Mouse (Mus musculus): Measurements from ENCODE around the gene Fmo3.

Fmo3 gene

DNA sequence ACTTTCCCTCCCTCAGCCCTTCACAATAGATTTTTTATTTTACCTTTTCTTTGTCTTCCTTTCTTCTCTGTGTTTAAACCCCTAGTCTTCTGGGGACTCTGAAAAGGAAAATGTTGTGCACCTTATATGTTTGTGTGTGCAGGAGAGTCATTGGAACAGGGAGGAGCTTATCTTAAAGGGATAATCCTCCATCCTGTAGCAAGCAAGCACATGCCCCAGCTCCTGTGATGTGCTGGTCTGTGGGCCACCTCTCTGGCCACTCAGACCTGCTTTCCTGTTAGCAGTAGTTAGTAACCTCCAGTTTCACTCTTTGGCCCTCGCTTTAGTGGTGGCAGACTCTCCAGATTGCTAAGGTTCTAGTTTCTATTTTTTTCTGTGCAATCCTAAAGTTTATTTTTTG is at the start of gene Fmo3:
Gene Fmo3 (minus strand): TSS at position 101 of the 400 bp plus-strand sequence.
- no peak for DNase-seq (ENCODE audit: extremely low spot score, low spot score)

DNA sequence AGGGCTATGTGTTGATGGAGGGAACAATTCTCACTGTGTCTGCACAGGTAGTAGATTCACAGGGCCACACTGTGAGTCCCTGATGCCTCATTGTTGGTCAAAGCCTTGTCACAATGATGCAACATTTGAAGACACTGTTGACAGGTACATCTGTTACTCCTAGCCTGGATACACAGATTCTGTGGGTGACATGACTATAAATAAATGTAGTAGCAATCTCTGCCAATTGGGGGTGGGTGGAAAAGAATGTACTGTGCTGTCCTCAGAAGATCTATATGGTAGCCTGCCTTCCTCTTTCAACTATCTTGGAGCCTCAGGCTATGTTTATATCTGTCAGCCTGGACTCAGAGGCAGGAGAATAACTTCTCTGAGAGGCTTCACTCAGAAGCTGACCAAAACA is 38.7 kb upstream of the Fmo3 start:
- DNase-seq (ENCODE audit: extremely low spot score, low spot score), result no peak

DNA sequence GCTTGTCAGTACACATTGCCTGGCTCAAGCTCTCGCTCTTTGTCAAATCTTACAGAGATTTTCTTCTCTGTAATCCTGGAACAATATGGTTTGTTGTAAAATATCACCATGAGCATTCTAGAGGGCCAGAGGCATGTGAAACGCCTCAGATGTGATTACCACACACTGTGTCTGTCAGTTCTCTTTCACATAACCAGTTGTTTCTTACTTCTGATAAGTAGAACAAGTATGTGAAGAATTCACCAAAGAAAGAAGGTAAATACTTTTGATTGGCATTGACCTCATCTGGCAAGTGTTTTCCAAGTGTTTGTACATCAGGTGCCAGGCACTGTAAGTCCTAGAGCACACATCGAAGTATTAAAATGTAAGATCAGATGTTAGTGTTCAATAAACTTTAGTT is 24.9 kb upstream of the Fmo3 start:
- DNase-seq (ENCODE audit: extremely low spot score, low spot score), result no peak

DNA sequence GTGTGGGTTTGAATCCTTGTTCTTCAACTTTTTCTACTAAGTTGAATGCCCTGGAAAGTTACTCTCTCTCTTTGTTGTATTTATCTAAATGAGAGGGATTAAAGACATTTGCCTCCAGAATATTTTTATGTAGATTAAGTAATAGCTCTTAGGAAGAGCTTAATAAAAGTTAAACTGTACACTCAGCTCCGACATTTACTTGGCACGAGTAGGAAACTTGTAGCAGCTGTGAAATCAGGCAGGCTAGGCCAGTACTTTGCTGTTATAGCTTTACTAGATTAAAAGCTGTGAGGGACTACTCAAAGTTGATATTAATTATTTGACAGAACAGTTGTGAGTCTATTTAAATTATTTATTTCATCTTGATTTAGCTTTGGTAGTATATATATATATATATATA is 19.2 kb upstream of the Fmo3 start:
- no peak for DNase-seq (ENCODE audit: extremely low spot score, low spot score)

DNA sequence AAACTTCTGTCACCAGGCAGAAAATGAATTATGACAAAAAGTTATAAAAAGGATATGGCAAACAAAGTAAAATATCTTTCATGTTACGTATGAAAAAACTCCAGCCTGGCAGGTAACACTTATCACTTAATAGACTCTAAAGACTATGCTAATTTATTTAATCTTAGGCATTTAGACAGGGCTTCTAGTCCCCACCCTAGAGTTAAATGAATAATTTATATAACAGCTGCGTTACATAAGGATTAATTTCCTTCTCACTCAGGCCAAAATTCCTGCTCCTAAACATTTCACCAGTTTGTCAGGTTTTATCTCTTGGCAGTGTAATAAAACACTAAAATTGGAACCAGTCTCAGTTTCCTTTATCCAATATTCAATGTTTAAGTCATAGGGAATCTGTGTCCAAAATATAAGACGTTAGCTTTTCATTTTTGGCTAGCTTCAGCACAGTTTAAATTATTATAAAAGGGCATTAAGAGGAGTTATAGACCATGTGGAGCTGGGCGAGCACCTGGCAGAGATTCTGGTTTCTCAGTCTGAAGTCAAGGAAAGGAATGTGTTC is 17.0 kb upstream of the Fmo3 start:
- no peak for DNase-seq (ENCODE audit: extremely low spot score, low spot score)

DNA sequence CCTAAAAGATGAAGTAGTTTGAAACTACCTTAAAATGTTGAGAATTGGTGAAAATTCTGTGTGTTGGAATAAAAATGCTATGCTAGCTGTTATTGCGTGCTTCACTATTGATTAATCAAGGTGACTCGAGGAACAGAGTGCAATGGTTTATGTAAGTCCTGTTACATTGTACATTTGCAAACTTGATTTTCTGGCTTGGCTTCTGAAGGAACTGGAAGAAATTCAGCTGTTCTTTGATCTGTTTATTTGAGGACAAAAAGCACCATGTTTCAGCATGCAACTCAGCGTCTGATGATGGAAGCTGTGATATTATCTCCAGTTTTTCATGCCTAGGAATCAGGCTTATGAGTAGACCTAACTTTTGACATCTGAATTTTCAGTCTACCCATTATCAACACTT is 3.2 kb upstream of the Fmo3 start:
- no peak for DNase-seq (ENCODE audit: extremely low spot score, low spot score)

DNA sequence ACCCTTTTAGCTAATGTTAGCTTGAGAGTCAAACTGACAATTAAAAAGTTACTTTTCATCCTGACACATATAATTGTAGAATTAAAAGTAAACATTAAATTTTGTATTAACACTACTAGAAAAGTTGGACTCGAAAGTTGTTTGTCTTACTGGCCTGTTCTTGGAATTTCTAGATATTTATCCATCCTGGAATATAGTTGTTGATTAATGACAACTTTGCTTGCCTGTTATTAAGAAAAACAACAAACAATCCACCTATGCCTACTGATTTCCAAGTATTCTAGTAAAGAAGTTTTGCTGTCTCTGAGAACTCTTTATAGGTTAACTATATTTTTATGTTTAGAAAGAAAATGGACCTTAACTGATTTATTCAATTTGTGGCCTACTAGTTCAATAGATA is 2.4 kb upstream of the Fmo3 start:
- no peak for DNase-seq (ENCODE audit: extremely low spot score, low spot score)

DNA sequence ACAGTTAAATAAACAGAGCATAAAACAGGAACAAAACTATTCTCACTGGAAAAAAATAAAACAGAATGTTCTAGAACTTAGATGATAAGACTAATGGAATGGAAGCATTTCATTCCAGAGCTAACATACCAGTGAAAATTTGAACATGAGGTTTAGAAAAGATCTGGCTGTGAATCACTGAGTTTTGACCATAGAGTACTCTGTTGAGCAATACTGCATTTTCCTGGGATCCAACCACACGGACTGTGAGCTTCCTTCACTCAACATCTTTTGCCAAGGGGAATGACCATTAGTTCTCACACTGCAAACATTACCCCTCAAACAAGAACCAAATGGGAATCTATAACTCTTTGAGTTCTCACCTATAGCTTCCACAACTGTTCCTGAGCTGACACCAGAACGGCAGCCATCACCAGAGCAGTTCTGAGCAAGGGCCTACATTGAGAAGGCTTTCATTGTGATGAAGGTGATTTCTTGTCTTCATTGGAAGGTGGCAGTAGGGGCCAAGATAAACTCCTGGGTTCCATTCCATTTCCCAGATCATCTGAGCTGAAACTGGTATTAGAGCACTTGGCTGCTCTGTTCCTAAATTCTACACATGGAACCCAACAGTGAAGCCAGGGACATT is 1.9 kb upstream of the Fmo3 start:
- no peak for DNase-seq (ENCODE audit: extremely low spot score, low spot score)

DNA sequence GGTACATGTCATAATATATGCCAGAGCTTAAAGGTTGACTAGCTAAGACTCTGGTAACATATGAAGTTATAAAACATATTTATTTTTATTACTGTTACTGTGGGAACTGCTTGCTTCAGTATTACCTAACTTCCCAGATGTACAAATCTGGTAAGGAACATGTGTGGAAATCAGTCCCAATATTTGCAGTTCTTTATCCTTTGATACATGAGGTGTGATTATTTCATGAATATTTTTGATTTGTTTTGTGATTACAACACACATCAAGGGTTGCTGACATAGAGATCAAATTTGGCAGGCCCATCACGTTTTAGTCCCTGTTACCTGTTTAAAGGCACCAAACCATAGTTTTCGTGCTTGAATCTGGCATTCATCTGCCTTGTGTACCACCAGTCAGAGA is 20.8 kb downstream of the Fmo3 start:
- DNase-seq (ENCODE audit: extremely low spot score, low spot score), result no peak

DNA sequence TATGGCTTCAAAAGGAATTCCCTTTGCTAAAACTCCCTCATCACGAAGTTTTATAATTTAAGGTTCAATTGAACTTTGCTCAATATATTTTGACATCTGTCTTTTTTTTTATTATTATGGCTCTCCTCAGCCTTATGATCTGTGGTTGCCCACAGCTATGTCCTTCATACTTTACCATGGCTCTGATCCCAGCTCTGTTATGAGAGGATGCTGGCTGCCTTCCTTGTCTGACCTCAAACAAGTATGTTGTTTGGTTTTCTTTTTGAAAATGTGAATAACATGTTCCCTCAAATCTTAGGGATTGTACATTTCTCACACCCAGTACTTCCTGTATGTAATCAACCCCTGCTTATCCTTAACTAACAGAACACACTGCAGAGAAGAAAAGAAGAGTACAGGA is 26.9 kb downstream of the Fmo3 start:
- no peak for DNase-seq (ENCODE audit: extremely low spot score, low spot score)

DNA sequence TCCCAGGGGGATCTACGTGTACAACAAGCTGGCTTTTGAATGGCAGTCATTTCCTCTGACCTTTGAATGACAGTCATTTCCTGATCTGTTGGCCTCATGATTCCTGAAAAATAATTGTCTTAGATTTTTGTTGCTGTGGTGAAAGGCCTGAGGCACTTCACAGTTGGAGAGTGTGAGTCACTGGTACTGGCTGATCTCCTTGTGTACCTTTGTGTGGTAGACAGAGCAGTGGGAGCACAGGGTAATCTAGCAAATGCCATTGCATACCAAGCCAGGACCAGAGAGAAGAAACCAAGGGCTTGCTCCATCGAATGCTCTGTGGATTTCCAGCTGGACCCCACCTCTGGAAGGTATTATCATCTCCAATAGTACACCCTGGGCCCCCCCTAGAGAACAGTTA is 31.2 kb downstream of the Fmo3 start:
- no peak for DNase-seq (ENCODE audit: extremely low spot score, low spot score)

DNA sequence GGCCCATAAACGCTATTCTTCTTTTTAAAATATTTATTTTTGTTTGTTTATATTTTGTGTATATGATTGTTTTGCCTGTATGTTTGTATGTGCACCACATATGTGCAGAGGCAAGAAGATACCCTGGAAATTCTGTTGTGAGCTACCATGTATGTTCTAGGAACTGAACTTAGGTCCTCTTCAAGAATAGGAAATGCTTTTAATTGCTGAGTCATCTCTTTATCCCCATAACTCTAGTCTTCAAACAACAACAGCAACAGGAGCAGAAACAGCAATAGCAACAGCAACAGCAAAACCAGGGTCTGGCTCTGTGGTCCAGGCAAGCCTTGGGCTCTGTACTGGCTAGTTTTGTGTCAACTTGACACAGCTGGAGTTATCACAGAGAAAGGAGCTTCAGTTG is 34.6 kb downstream of the Fmo3 start:
- DNase-seq (ENCODE audit: extremely low spot score, low spot score), result no peak

DNA sequence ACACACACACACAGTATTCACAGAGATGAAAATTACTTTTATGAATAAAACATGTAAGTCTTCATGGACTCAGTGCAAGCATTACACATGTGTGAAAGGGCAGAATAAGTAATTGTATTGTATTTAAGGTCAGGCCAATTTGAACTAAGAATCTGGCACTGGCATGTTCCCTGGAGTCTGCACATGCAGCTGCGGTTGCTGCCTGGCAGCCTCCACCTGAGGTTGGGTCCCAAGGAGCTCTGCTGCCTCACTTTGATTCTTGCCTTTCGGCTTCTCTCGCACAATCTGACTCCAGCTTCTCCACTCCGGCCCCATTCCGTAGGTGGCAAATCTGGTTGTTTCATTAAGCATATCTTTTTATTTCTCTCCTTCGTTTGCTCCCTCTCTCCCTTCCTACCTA is 36.4 kb downstream of the Fmo3 start:
- DNase-seq (ENCODE audit: extremely low spot score, low spot score), result no peak

DNA sequence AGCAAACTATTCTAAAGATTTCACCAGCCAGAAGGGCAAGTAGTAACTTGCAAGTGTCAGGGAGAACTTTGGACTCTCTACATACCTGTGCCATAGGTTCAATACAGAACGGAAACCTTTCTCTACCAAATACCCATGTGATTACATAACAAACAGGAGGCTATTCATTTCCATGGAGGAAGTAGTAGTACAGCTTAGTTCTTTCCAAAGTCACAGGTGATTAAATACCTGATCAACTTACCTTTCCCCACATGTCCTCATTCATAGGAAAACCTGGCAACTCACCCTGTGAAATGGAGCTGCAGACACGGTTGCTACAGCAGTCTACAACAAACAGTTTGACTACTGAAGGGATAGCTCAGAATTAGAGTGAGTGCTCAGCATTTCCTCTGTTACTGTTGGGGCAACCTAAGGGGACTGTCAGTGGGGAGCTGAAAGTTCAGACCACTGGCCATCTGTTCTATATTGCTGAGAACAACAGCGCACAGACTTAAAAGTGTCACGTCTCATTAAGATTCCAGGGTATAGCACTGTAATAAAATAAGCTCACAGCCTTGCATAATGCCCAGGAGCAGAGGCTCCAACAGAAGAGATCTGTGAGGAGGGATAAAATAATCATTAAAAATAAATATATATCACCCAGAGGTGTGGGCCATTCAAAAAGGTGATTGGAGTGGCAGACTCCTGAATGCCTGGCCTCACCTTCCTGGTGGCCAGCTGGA is 37.3 kb downstream of the Fmo3 start:
- no peak for DNase-seq (ENCODE audit: extremely low spot score, low spot score)

DNA sequence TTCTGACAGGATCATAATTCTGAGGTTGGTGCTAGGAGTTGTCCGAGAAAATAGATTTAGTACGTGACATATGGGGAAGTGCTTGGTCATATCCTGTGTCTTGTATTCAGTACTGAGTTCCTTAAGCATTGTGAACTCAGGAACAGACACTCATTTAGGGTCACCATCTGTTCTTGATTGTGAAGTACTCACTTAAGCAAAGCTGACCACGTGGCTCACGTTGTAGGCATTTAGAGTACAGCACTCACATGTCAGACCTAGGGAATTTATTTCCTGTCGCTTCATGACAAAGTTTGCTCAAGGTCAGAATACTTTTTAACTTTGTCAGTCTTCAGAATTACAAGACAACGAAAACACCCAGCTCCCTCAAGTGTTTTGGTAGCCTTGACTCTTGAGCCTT is 40.6 kb downstream of the Fmo3 start:
- DNase-seq (ENCODE audit: extremely low spot score, low spot score), result no peak

DNA sequence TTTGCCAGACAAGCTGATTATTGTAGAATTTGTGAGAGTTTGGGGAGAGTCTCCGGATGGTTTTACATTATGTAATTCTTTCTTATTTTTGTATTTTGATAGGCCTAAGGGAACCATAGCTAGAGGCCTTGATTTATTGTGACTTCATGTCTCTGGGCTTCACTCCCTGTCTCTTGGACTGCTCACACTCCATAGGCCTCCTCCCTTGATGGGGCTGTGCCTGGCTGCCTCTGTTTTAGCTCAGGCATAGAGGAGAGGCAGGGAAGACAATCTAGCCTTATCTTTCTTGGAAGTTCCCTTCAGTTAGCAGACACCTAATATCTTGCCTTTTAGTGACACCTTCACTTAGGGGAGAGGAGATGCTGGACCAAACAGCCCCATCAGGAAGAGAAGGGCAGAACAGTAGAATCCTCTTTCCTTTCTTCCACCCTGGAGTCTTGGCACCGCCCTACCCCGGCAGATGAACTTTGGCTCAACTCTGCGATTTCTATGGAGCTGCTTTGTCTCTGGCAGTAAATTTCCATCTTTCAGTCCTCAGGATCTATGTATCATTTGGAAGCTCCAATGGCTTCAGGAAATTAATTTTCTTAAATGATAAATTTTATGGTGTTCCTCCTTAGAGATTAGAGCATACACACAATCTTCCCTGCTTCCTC is 45.5 kb downstream of the Fmo3 start:
- no peak for DNase-seq (ENCODE audit: extremely low spot score, low spot score)

DNA sequence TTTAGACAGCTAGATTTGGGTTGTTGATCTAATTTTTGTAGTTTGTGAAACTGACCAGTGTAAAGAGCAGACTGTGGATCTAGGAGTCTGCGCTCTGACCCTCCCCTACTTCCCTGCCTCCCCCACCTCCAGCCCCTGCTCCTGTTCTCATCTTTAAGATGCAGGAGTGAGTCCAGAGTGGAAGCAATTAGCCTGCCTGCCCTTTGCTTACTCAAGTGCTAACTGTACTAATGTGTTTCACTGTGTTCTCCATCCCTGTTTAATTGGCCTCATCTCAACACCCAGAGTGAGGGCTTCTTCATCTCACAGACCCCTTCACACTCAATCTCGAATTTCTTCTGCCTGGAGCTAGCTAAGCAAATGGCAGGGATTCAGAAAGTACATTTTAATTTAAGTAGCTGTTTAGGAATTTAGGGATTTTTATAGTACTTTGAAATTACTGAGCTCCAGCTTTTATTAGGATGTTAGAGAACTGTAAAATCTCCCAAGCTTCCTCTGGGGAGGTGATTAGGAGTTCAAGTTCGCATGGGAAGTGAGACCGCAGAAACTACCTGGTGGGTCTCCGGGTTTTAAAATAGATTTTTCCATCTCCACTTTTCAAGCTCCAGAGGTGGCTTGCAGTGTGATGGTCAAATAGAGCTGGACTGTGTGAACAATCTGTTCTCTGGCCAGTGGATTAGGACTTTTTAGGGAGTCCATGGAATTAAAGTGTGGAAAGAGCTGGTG is 46.2 kb downstream of the Fmo3 start:
- DNase-seq (ENCODE audit: extremely low spot score, low spot score), result no peak

DNA sequence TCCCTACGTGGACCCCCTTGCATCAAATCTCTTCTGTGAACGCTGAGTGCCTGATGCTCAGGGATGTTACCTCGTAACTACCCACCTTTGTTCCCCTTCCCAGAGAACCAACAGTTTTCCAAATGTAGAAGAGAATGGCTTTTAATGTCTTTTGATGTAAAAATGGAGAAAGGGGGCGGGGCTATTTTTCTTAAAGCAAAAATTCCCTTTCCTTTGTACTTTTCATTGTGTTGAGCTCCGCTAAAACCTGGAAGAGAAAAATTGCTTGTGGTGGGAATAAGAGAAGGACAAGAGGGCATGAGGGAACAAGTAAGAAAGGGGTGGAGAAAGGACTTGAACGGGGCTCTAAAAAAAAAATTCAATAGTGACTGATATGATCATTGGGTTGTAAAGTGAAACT is 46.9 kb downstream of the Fmo3 start, which contains the start of gene Fmo6:
Gene Fmo6 (minus strand): TSS at position 101 of the 400 bp plus-strand sequence.
- DNase-seq (ENCODE audit: extremely low spot score, low spot score), result no peak

DNA sequence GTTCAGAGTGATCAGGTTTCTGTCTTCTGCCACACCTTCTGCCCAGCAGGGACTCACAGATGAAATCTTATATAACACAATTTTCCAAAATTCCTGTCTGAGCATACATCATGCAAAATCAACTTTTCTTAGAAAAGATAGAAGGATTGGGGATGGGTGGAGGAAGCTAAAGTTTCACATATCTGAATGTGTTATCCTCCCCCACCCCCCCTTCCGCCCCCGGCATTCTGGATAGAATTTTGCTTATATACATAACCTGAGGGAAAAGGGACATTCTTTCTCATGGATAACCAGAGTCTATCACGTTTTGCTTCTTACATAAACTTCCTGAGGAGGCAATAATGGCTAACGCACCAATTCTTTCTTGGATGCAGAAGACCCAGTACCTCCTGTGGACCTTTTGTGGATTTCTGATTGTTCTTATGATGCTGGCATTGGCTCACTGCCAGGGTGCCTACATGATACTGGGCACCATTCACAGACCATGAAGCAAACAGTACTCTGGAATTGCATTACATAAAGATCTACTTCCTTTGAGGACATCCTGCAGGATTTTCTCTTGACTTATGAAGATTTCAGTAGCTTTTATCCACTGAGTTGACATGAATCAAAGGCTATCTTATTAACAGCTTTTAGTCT is 49.8 kb downstream of the Fmo3 start:
- DNase-seq (ENCODE audit: extremely low spot score, low spot score), result no peak

DNA sequence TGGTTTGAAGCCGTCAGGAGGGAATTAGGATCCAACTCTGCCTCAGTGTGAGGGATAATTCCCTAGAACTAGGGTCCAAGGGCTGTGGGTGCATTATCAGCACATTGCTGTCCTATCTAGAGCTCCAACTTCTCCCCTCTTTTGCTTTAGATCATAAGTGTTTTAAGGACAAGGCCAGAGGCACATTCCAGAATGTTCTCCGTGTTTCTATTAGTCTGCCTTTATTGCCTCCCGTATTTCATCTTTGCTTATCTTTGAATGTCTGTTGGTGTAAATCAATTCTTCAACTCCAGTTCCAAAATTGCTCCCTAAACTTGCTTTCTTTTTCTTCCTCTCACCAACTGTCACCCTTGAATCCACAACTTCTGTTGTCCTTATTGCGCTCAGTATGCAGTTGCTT is 51.9 kb downstream of the Fmo3 start:
- no peak for DNase-seq (ENCODE audit: extremely low spot score, low spot score)

DNA sequence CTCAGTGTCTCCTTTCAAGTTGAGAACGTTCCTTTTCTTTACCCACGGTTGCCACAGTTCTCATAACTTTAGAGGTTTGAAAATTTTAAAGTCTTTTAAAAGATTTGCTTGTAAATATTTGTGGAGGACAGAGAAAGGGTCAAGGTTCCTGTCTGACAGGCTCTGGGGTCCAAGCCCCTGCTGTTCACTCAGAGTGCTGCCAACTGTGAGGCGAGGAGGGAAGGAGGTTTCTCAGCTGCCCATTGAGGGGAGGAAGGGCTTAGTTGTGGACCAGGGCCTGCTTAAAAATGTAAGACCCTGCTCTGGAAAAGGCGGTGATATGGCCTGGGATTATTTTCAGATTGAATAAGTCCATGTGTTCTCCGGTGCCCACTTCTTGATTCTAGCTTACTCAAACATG is 52.4 kb downstream of the Fmo3 start:
- DNase-seq (ENCODE audit: extremely low spot score, low spot score), result no peak
